Mouse (Mus musculus) right cerebral cortex, postnatal 25 days (tissue): ENCODE data around the gene Gab2.

Experiments used
- DNase-seq: peaks from one replicate; pipeline ENCODE4 v3.0.0; 2022

Gab2 gene

GRCm38 (mm10) chr7:97081242-97081958, at the start of gene Gab2:
Gene Gab2 (plus strand): TSS chr7:97081586.
- DNase-seq = peak; percentile 75

DNA sequence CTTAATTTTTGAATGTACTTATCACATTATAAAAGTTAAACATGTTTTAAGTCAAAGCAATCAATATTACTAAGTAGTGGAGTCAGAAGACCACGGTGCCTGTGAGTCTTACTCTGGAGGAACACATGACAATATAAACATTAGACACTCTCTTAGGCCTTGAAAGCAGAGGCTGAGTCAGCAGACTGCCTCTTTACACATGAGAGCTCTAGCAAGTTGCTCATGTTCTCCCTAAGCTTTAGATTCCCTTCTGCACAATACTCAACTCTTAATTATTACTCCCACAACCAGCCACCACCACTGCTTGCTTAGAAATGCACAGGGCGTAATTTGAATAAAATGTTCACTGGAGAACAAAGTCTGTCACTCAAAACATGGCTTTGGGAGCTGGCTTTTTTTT, 49.0 kb upstream of the Gab2 start:
- DNase-seq = no peak

- DNase-seq = no peak
Observed at GRCm38 (mm10) chr7:97039641-97040040, 41.7 kb upstream of the Gab2 start.

- no peak for DNase-seq
Observed at GRCm38 (mm10) chr7:97041868-97042449, 39.4 kb upstream of the Gab2 start.

DNA sequence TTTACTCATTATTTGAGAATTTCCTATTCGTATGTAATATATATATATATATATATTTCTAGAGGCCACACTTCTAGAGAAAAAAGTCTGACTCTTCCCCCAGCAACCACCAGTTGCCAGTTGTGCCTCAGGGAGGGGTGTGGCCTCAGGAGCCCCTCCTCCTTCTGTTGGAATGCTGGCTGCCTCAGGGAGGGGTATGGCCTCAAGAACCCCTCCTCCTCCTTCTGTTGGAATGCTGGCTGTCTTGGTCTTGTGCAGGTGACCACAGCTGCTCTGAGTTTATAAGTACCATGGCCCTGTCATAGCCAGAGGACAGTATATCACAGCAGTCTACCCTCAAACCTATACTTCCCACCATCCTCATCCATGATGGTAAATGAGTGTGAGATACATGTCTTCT, 38.4 kb upstream of the Gab2 start:
- no peak for DNase-seq

DNA sequence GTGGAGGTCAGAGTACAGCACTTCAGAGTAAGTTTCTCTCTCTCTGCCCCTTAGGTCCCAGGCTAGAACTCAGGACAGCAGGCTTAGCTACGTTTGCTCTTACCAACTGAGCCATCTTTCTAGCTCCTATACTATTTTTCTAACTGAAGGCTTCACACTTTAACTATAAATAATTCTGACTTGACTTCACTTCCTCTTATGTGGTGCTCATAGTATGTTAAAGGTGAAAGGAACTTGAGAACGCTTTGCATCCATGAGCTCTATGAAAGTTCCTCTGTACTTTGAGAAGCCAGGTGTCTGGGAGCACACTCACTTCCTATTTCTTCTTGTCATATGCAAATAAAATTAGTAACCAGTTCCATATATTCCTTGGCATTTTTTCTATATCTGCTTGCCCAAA, 20.4 kb upstream of the Gab2 start:
- no peak for DNase-seq

DNA sequence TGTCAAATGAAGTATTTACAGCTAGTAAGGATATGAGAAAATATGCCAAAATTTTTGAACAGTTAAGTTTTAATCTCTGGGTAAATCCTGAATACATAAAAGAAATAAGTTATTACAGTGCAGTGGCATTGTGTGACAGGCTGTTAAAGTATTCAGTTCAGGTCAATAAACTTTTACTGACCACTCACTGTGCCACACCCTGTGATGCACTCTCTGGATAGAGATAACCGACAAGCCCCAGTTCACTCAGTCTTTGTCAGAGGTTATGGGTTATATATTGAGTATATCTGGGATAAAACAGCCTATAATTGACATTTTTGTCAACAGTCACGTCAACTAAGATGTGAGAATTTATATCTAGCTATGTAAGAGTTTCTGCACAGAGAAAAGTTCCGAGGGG, 9.9 kb upstream of the Gab2 start:
- DNase-seq = no peak

- DNase-seq = no peak
Observed at GRCm38 (mm10) chr7:97072061-97072460, 9.3 kb upstream of the Gab2 start.

DNA sequence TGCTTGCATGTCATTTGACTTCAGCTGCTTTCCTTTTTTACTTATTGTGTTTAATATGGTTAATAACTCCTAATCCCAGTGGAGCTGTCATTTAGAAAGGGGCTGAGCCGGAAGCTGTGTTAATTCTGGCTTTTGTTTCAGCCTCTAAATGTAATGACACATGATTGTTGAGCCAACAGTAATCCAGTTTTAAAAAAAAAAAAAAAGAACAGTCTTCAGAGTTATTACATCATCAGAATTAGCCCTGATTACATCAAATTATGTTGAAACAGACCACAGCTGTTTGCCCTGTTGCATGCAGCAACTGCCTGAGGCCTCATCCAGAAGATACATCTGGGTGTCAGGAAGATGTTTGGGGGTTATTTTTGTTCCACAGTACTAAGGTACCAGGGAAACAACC, 6.4 kb upstream of the Gab2 start:
- no peak for DNase-seq

GRCm38 (mm10) chr7:97076977-97077376, 4.4 kb upstream of the Gab2 start:
- DNase-seq = no peak

DNA sequence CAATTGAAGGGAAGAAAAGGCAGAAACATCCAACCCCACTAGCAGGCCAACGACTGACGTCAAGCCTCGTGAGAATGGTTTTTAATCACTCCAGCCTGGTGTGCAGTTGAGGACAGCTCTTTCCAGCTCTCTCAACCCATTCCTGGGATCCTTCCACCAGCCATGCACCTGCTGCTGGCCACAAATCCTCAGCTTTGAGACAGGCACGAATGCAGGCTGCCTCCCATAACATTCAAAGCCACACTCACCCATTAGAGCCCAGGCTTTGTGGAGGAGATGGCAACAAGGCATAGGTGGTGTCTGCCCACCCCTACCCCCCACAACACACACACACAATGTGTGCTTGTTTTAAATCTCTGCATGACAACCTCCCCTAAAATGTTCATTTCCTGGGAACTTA, 2.7 kb upstream of the Gab2 start:
- no peak for DNase-seq

- DNase-seq = no peak
Observed at GRCm38 (mm10) chr7:97079145-97079544, 2.2 kb upstream of the Gab2 start.

GRCm38 (mm10) chr7:97079651-97080365, 1.6 kb upstream of the Gab2 start:
- DNase-seq = no peak

- no peak for DNase-seq
Observed at GRCm38 (mm10) chr7:97080621-97081241, 655 bp upstream of the Gab2 start.

DNA sequence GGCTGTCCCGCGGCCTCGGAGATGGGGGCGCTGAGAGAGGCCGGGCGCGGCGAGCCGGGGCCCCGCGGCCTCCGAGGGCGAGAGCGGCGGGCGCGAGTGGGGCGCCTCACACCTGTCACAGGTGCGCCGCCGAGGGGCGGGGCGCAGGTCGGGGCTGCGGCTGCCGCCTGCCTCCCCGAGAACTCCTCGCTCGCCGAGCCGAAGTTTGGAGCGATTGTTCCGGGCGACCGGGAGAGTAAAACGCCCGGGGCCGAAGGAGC, 503 bp downstream of the Gab2 start:
- no peak for DNase-seq

DNA sequence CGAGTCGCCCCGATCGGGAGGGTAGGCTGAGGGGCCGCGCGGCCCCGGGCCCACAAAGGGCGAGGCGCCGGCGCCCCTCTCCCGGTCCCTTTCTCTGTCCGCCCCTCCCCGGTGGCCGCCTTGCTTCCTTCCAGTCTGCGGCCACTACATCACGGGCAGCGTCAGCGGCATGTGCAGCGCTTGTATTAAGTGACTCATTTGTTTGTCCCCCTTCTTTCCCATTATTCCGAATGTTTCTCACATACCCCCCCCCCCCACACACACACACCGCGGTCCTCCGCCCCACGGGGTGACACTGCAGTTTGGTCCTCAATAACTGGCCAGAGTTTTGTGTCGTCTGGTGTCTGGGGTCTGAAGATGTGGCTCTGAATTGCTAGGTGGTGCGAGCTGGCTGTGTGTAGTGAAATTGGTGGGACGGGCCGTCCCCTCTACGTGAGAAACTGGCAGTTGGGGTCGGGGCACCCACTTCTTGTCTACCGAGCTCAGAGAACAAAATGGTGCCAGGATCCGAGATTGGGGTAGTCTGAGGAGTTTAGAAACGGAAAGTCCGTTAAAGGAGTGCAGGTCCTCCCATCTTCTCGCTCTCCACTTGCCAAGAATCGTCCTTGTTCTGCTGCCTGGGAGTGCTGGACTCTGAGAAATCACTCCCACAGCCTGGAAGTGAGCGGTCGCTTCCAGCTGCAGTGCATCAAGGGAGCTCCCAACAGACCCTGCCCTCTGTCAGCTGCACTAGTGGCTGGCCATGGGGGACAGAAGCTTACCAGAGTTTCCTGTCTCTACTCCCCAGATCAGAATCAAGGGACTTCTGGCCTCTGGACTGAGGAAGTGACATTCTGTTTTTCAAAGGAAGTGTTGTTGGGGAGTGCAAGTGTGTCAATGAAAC, 1.1 kb downstream of the Gab2 start:
- peak; percentile 46 for DNase-seq

DNA sequence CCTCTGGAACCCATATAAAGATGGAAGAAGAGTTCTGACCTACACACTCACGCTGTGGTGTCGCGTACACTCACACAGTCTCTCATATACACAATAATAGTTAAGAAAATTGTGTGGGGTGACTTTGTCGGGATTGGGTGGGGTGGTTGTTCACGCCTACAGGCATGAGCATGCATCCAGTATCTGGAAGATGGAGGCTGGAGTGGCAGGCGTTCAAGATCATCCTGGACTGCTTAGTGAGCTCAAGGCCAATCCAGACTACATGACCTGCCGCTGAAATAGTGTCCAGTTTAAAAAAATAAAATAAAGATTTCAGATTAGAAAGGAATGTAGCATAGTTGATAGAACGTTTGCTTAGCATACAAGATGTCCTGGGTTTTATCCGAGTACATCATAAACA, 2.2 kb downstream of the Gab2 start:
- no peak for DNase-seq

GRCm38 (mm10) chr7:97084181-97084580, 2.8 kb downstream of the Gab2 start:
- no peak for DNase-seq

GRCm38 (mm10) chr7:97085291-97085690, 3.9 kb downstream of the Gab2 start:
- DNase-seq = no peak

DNA sequence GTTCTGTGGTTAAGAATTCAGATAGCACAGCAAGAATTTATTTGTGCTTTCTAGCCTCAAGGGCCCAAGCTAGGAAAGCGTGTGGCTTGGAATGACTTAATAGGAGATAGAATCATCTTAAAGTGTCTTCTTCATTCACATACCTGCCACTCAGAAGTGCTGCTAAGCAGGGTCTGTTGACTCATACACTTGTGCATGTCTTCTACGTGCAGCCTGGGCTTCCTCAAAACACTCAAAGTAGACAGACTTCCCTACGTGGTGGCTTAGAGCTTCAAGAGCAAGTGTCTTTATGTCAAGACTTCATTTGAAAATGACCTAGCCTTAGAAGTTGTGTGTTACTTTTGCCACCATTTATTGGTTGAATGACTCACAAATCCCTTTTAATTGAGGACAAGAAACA, 12.9 kb downstream of the Gab2 start:
- no peak for DNase-seq

GRCm38 (mm10) chr7:97108119-97108518, 26.7 kb downstream of the Gab2 start:
- no peak for DNase-seq

GRCm38 (mm10) chr7:97128949-97129348, 47.6 kb downstream of the Gab2 start:
- no peak for DNase-seq

DNA sequence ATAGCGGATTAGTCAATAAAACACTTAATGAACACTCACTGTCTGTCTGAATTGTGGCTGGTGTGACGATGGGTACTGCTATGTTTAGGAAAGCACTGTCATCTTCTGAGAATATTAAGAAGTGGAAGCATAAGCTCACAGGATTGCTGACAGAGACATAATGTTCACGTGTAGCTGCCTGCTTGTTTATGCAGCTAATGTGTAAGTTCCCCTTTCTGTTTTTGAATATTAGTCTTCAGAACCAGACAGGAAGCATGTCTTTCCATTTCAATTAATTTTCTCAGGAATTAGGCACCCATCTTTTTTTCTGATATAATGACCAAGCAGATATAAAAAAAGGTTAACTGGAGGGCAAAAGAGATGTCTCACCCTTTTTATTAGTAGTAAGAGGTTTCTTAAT, 55.1 kb downstream of the Gab2 start:
- DNase-seq = no peak
